Mouse (Mus musculus) heart, postnatal 36 days (tissue): ENCODE measurements around the gene Gm49320. TPM values are rescaled to one million over a fixed set of nuclear protein-coding genes. Genes with fewer than 3 reads are reported as not detected.

Source experiments
- DNase-seq, 2 experiments: peaks; one replicate each; pipeline ENCODE4 v3.0.0; 2021 to 2022
- intact Hi-C: fragments of 180-260 bp; cut with DNase I; formaldehyde crosslinking; loops from one replicate; pipeline ENCODE4 v1.15.1; 2025
- total RNA-seq, 2 experiments: library from RNA; stranded (reverse); gene quantifications; 2 replicates each; pipeline ENCODE4 v1.2.3; 2021

Gene Gm49320
- total RNA-seq, 2 experiments from 2014 or later: 0.44 TPM; not detected in 1

GRCm38 (mm10) chr8:4222059-4222458, 16.6 kb upstream of the Gm49320 start:
- DNase-seq: no peak
- intact Hi-C loops: no loop called here

GRCm38 (mm10) chr8:4226323-4226722, 12.3 kb upstream of the Gm49320 start:
- no peak for DNase-seq
- intact Hi-C loops: no loop called here

- no peak for DNase-seq
- intact Hi-C loops: no loop called here
Observed at GRCm38 (mm10) chr8:4226739-4227347, 11.8 kb upstream of the Gm49320 start, which contains the start of gene Lrrc8e. Gene Lrrc8e (plus strand): TSS chr8:4226827.

GRCm38 (mm10) chr8:4227919-4228318, 10.7 kb upstream of the Gm49320 start:
- intact Hi-C loops: no loop called here
- no peak for DNase-seq

GRCm38 (mm10) chr8:4229784-4230183, 8.9 kb upstream of the Gm49320 start:
- intact Hi-C loops: no loop called here
- DNase-seq: no peak

- intact Hi-C loops: no loop called here
- DNase-seq: no peak
Observed at GRCm38 (mm10) chr8:4230612-4231351, 7.9 kb upstream of the Gm49320 start.

GRCm38 (mm10) chr8:4237814-4238433, 741 bp upstream of the Gm49320 start:
- no peak for DNase-seq
- intact Hi-C loops: loop anchor here (2.0 kb wide), 1 partner anchor 15 kb away; the partner anchor contains the start of gene Snapc2

GRCm38 (mm10) chr8:4239193-4239890, 677 bp downstream of the Gm49320 start:
- intact Hi-C loops: loop anchor here (2.0 kb wide), 1 partner anchor 13 kb away; the partner anchor contains the start of gene Snapc2
- DNase-seq: no peak

GRCm38 (mm10) chr8:4245061-4245460, 6.4 kb downstream of the Gm49320 start:
- DNase-seq: no peak
- intact Hi-C loops: no loop called here

- no peak for DNase-seq
- intact Hi-C loops: no loop called here
Observed at GRCm38 (mm10) chr8:4245737-4246136, 7.1 kb downstream of the Gm49320 start.

GRCm38 (mm10) chr8:4247241-4247640, 8.6 kb downstream of the Gm49320 start:
- intact Hi-C loops: no loop called here
- no peak for DNase-seq

- intact Hi-C loops: no loop called here
- DNase-seq: no peak
Observed at GRCm38 (mm10) chr8:4247951-4248540, 9.4 kb downstream of the Gm49320 start, which contains the start of gene Tgfbr3l. Gene Tgfbr3l (plus strand): TSS chr8:4248214.

- intact Hi-C loops: no loop called here
- peak in 1 of 2 experiments; percentile 17 for DNase-seq
Observed at GRCm38 (mm10) chr8:4249213-4249612, 10.5 kb downstream of the Gm49320 start.

GRCm38 (mm10) chr8:4250306-4250970, 11.8 kb downstream of the Gm49320 start:
- intact Hi-C loops: loop anchor here (2.0 to 10.0 kb wide), 8 partner anchors 72 to 736 kb away; partner anchors contain the start of genes Evi5l, Pcp2, Pet100 and Pnpla6
- DNase-seq: peak; percentile 82 to 88

GRCm38 (mm10) chr8:4252116-4252760, 13.6 kb downstream of the Gm49320 start:
- no peak for DNase-seq
- intact Hi-C loops: loop anchor here (2.0 to 10.0 kb wide), 8 partner anchors 13 to 737 kb away; partner anchors contain the start of genes Evi5l, Gm49320, Map2k7 and Pcp2

GRCm38 (mm10) chr8:4252934-4253841, 14.5 kb downstream of the Gm49320 start, which contains the start of gene Snapc2:
Gene Snapc2 (plus strand): TSS chr8:4253080.
- intact Hi-C loops: loop anchor here (2.0 to 10.0 kb wide), 8 partner anchors 14 to 738 kb away; partner anchors contain the start of genes Evi5l, Gm49320, Map2k7 and Pcp2

GRCm38 (mm10) chr8:4254001-4254400, 15.3 kb downstream of the Gm49320 start:
- peak; percentile 37 to 43 for DNase-seq
- intact Hi-C loops: loop anchor here (5.0 to 10.0 kb wide), 7 partner anchors 87 to 739 kb away; partner anchors contain the start of genes Evi5l, Pcp2, Pet100 and Pnpla6

More at GRCm38 (mm10) chr8:4252934-4253841, 14.5 kb downstream of the Gm49320 start, which contains the start of gene Snapc2:
- DNase-seq: peak; percentile 97 to 98
